Mouse (Mus musculus) heart, adult 2 months (tissue): ENCODE measurements around the gene Pdzd2.

ENCODE experiments used
- CTCF ChIP-seq: fragments of 200-600 bp; IDR thresholded peaks from 2 replicates; pipeline ENCODE4 v1.8.1; 2022; ENCODE audit warnings: antibody characterized with exemption, mild to moderate bottlenecking, moderate library complexity
- POLR2A ChIP-seq: fragments of 200-500 bp; IDR thresholded peaks from 2 replicates; pipeline ENCODE4 v1.6.1; 2011; ENCODE audit warnings: mild to moderate bottlenecking, low read depth, low read length, control low read depth; ENCODE audit not compliant: insufficient read depth

DNA sequence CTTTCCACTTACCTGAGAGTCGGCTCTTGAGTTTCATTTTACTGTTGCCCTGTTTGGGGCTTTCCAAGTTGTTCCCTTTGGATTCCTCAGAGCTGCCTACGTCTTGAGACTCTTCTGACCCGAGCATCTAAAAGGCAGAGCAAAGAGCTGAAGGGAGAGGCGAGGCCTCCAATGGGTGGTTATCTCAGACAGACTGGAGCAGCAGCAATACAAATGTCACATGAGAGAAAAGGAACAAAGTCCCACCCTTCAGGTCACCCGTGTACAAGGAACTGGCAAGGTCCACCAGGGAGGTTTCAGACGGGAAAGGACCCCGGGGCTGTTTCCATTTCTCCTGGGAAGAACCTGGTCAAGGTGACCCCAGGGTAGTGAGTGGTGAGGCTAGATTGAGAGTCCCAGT, 320.3 kb downstream of the Pdzd2 start:
- no peak for TF ChIP-seq CTCF
- no peak for TF ChIP-seq POLR2A
